Mouse (Mus musculus) lung, adult 2 months (tissue): ENCODE measurements around the gene Dscam. TPM values are rescaled to one million over a fixed set of nuclear protein-coding genes. Genes with fewer than 3 reads are reported as not detected.

Experiments used
- DNase-seq: peaks from one replicate; pipeline ENCODE4 v3.0.0; 2022
- H3K4me1 ChIP-seq: fragments of 200-500 bp; 2 replicates; pipeline ENCODE4 v1.6.1; 2011; ENCODE audit warnings: low read length; ENCODE audit not compliant: control insufficient read depth, insufficient read depth
- H3K4me3 ChIP-seq: fragments of 200-500 bp; replicated peaks from 2 replicates; pipeline ENCODE3; 2011; ENCODE audit warnings: low read depth, mild to moderate bottlenecking, control low read depth, low read length; ENCODE audit errors: extremely low read depth
- CTCF ChIP-seq: fragments of 200-500 bp; IDR thresholded peaks from 2 replicates; pipeline ENCODE4 v1.5.1; 2011; ENCODE audit warnings: mild to moderate bottlenecking, low read length, control low read depth; ENCODE audit not compliant: insufficient read depth
- POLR2A ChIP-seq: fragments of 200-500 bp; IDR thresholded peaks from 2 replicates; pipeline ENCODE4 v1.6.1; 2011; ENCODE audit warnings: low read depth, mild to moderate bottlenecking, control low read depth, low read length, borderline replicate concordance; ENCODE audit errors: extremely low read depth
- WGBS: fragments of 180-500 bp; shearing (Covaris S2); methylation state at CpG from one replicate; pipeline ENCODE4 v1.1.7; 2018; 5-methylcytosine and 5-hydroxymethylcytosine counted together
- polyA plus RNA-seq: library from polyadenylated mRNA; depleted of rRNA; stranded (reverse); fragments of >200 nt; gene quantifications from 2 replicates; pipeline ENCODE4 v1.2.3, GENCODE M21; 2012

The Dscam gene
- polyA plus RNA-seq, 1 experiment = 0.05 TPM

- TF ChIP-seq CTCF = no peak
- TF ChIP-seq POLR2A = no peak
- no peak for DNase-seq
- Histone ChIP-seq H3K4me1 (no peaks in the 10 kb centered on the region), H3K4me3 (no peak overlapping the region)
- 69% methylated on average over 7 of the region's 7 CpGs for WGBS
Observed at GRCm38 (mm10) chr16:96740073-96741055, 430.2 kb downstream of the Dscam start.

- TF ChIP-seq POLR2A (no peak), CTCF (no peak)
- Histone ChIP-seq H3K4me1 (no peaks in the 10 kb centered on the region), H3K4me3 (no peak overlapping the region)
- no peak for DNase-seq
- WGBS = 89% methylated on average over 1 of the region's 1 CpGs
Observed at GRCm38 (mm10) chr16:96736501-96736900, 434.1 kb downstream of the Dscam start.

GRCm38 (mm10) chr16:96730881-96731280 is 439.7 kb downstream of the Dscam start:
- 69% methylated on average over 3 of the region's 3 CpGs for WGBS
- no peak overlapping the region for H3K4me3 ChIP-seq
- TF ChIP-seq POLR2A = no peak
- TF ChIP-seq CTCF = no peak
- no peak for DNase-seq
- H3K4me1 ChIP-seq = no peaks in the 10 kb centered on the region

- WGBS = 35% methylated on average over 13 of the region's 13 CpGs
- no peaks in the 10 kb centered on the region for H3K4me1 ChIP-seq
- no peak for DNase-seq
- no peak overlapping the region for H3K4me3 ChIP-seq
- TF ChIP-seq POLR2A = no peak
- no peak for TF ChIP-seq CTCF
Observed at GRCm38 (mm10) chr16:96727836-96728774, 442.4 kb downstream of the Dscam start.

- H3K4me1 ChIP-seq = no peaks in the 10 kb centered on the region
- no peak for DNase-seq
- WGBS = 84% methylated on average over 8 of the region's 8 CpGs
- H3K4me3 ChIP-seq = no peak overlapping the region
- TF ChIP-seq POLR2A = no peak
Observed at GRCm38 (mm10) chr16:96725071-96725724, 445.4 kb downstream of the Dscam start.

- 62% methylated on average over 5 of the region's 5 CpGs for WGBS
Observed at GRCm38 (mm10) chr16:96724591-96724990, 446.0 kb downstream of the Dscam start.

GRCm38 (mm10) chr16:96724123-96724522 is 446.4 kb downstream of the Dscam start:
- H3K4me1 ChIP-seq = no peaks in the 10 kb centered on the region
- TF ChIP-seq POLR2A = no peak
- TF ChIP-seq CTCF = no peak
- 80% methylated on average over 3 of the region's 3 CpGs for WGBS
- no peak overlapping the region for H3K4me3 ChIP-seq
- no peak for DNase-seq

More at GRCm38 (mm10) chr16:96724591-96724990, 446.0 kb downstream of the Dscam start:
- TF ChIP-seq POLR2A = no peak
- TF ChIP-seq CTCF = no peak
- no peak for DNase-seq
- no peak overlapping the region for H3K4me3 ChIP-seq
- no peaks in the 10 kb centered on the region for H3K4me1 ChIP-seq

- DNase-seq = no peak
- Histone ChIP-seq H3K4me1 (no peaks in the 10 kb centered on the region), H3K4me3 (no peak overlapping the region)
- 95% methylated on average over 2 of the region's 2 CpGs for WGBS
- TF ChIP-seq POLR2A = no peak
- no peak for TF ChIP-seq CTCF
Observed at GRCm38 (mm10) chr16:96723066-96723669, 447.4 kb downstream of the Dscam start.
